Mouse (Mus musculus) hindbrain, embryonic 11.5 days (tissue): ENCODE data around the gene Necap2. TPM values are rescaled to one million over a fixed set of nuclear protein-coding genes. Genes with fewer than 3 reads are reported as not detected.

Source experiments
- ATAC-seq: fragments of 200-750 bp; cut with Nextera tagmentation; 2 replicates; pipeline ENCODE4 v1.8.0; 2017; ENCODE audit warnings: mild to moderate bottlenecking, moderate TSS enrichment, moderate library complexity; ENCODE audit not compliant: low FRiP score
- DNase-seq: peaks from one replicate; pipeline ENCODE4 v3.0.0-alpha.2; 2015; ENCODE audit warnings: low spot score
- H3K27ac ChIP-seq: fragments of 300-500 bp; sonication (generic); 2 replicates; pipeline ENCODE4 v1.5.1; 2014; ENCODE audit warnings: mild to moderate bottlenecking, low read depth, low read length
- H3K27me3 ChIP-seq: fragments of 300-500 bp; sonication (generic); 2 replicates; pipeline ENCODE4 v1.6.1; 2014; ENCODE audit warnings: mild to moderate bottlenecking, low read length, moderate library complexity, mixed read lengths; ENCODE audit not compliant: control insufficient read depth, insufficient read depth
- H3K36me3 ChIP-seq: fragments of 300-500 bp; sonication (generic); 2 replicates; pipeline ENCODE4 v1.6.1; 2014; ENCODE audit warnings: mild to moderate bottlenecking, low read length, moderate library complexity, mixed read lengths; ENCODE audit not compliant: control insufficient read depth, insufficient read depth
- H3K4me1 ChIP-seq: fragments of 300-500 bp; sonication (generic); replicated peaks from 2 replicates; pipeline ENCODE4 v1.6.1; 2014; ENCODE audit warnings: low read length, mixed read lengths; ENCODE audit not compliant: control insufficient read depth, insufficient read depth
- H3K4me2 ChIP-seq: fragments of 300-500 bp; sonication (generic); replicated peaks from 2 replicates; pipeline ENCODE4 v1.6.1; 2014; ENCODE audit warnings: mild to moderate bottlenecking, low read depth, low read length
- H3K4me3 ChIP-seq: fragments of 300-500 bp; sonication (generic); 2 replicates; pipeline ENCODE4 v1.5.1; 2014; ENCODE audit warnings: low read depth, low read length
- H3K9ac ChIP-seq: fragments of 300-500 bp; sonication (generic); 2 replicates; pipeline ENCODE4 v1.6.1; 2014; ENCODE audit warnings: low read depth, low read length
- H3K9me3 ChIP-seq: fragments of 300-500 bp; sonication (generic); 2 replicates; pipeline ENCODE4 v1.6.1; 2016; ENCODE audit warnings: low read length; ENCODE audit not compliant: control insufficient read depth
- WGBS: fragments of 180-500 bp; shearing (Covaris S2); extraction: QIAGEN DNeasy Blood & Tissue Kit; methylation state at CpG from one replicate; pipeline ENCODE4 v1.1.7; 2014; 5-methylcytosine and 5-hydroxymethylcytosine counted together
- polyA plus RNA-seq: library from polyadenylated mRNA; unstranded; fragments of >200 nt; fragmentation: Nextera tagmentation; extraction: Ambion mirVana; gene quantifications from 2 replicates; pipeline ENCODE4 v1.2.1, GENCODE M21; 2014

The Necap2 gene
- polyA plus RNA-seq, 1 experiment from 2014 or later, result 50.8 TPM

DNA sequence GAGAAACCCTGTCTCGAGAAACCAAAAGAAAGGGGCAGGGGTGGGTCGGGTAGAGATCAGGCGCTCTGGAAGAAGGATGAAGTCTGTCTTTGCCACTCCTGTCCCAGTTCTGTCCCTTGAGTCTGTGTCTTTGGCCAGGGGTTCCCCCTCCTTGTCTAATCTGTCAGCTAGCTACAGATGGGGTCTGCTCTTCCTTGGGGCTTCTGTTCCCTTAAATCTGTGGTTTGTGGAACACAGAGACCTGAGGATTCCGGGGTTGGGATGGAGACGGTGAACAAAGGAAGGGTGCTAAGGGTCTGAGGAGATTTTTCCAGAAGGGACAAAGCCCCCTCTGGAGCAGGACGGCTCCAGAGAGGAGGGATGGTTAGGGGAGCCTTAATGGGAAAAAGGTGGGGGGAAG lies 9.9 kb upstream of the Necap2 start, which contains the start of gene Spata21:
TSS of gene Spata21 (plus strand) at position 301 of the 400 bp plus-strand sequence.
- Histone ChIP-seq H3K9ac (no peak within 1 kb of the TSS), H3K4me2 (no peak within 1 kb of the TSS), H3K36me3 (no peaks in the 10 kb centered on the region), H3K4me3 (no peak within 1 kb of the TSS), H3K27me3 (no peaks in the 10 kb centered on the region), H3K27ac (no peak within 1 kb of the TSS), H3K4me1 (no peaks in the 10 kb centered on the region), H3K9me3 (no peaks in the 10 kb centered on the region)
- 81% methylated on average over 6 of the region's 6 CpGs for WGBS
- no peak for ATAC-seq
- no peak for DNase-seq

GRCm38 (mm10) chr4:141086862-141087261 lies 8.7 kb upstream of the Necap2 start:
- 76% methylated on average over 10 of the region's 10 CpGs for WGBS
- H3K9me3 ChIP-seq, result no peaks in the 10 kb centered on the region
- H3K36me3 ChIP-seq, result no peaks in the 10 kb centered on the region

DNA sequence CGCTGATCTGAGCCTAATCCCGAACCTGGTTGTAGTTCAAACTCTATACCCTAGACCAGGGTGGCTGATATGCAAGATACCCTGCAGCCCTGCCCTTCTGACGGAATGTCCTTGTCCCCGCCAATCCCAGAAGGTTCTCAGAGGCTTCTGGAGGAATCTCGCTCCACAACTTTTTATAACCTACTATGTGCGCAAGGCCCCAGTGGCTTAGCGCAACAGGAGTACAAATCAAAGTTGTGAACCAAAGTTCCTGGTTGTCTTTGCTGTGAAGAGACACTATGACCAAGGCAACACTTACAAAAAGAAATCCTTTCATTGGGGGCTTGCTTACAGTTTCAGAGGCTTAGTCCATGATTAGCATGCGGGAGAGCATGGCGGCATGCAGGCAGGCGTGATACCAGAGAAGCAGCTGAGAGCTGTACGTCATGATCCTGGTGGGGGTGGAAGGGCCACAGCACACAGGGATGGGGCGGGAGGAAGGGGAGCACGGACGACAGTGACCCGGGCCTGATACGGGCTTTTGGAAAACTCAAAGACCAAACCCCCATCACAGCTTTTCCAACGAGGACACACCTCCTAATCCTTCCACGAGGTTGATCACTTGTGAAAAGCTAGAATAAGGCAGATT lies 467 bp upstream of the Necap2 start:
- 0 out of 2 replicates have a peak, but pooled peaks cover 5% of the 10 kb centered on the region for H3K4me1 ChIP-seq
- H3K36me3 ChIP-seq, result no peaks in the 10 kb centered on the region
- no peak overlapping the region for H3K9ac ChIP-seq
- 0 out of 2 replicates have a peak overlapping the region, but pooled peaks have one; percentile 6 for H3K4me3 ChIP-seq
- ATAC-seq (peak; percentile 54; the same call in 1 of the 2 replicates), DNase-seq (no peak)
- H3K4me2 ChIP-seq, result no peak overlapping the region
- no peak overlapping the region for H3K27ac ChIP-seq
- 74% methylated on average over 18 of the region's 18 CpGs for WGBS
- no peaks in the 10 kb centered on the region for H3K9me3 ChIP-seq
- H3K27me3 ChIP-seq, result no peaks in the 10 kb centered on the region

More at GRCm38 (mm10) chr4:141086862-141087261, 8.7 kb upstream of the Necap2 start:
- ATAC-seq (no peak), DNase-seq (no peak)
- Histone ChIP-seq H3K4me2 (no peak overlapping the region), H3K4me3 (no peak overlapping the region), H3K9ac (no peak overlapping the region), H3K4me1 (no peaks in the 10 kb centered on the region), H3K27me3 (no peaks in the 10 kb centered on the region), H3K27ac (no peak overlapping the region)

DNA sequence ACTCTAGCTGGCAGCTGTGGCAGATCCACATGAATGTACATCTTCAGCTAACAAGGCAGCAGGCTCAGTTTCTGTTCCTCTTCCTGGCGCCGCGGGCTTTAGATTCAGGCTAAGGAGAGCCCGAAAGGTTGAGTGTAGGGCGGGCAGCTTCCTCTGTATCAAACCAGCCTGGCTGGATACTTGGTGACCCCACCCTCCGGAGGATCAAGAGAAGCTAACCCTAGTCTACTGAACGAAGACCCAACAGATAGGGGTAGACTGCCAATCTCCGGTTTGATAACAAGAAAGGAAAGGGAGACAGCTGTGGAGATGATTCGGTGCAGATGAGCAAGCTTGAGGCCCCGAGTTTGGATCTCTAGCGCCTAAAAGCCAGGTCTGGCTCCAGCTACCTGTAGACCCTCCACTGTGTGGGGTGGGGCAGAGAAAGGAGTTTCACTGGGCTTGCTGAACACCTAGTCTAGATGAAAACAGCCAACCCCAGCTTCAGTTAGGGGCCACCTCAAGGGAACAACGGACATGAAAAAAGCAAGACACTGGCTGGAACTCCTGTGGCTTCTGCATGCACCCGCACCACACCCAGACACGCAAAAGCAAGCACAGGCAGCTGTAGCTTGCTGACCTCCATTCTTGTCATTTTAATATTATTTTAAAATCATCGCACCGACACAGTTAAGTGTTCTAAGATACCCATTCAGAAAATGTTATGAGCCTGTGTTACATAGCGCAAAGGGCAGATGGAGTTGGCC lies 1.2 kb downstream of the Necap2 start:
- Histone ChIP-seq H3K4me3 (peak overlapping the region; percentile 78), H3K9ac (peak overlapping the region; percentile 80), H3K27me3 (no peaks in the 10 kb centered on the region), H3K9me3 (no peaks in the 10 kb centered on the region), H3K27ac (no peak overlapping the region), H3K4me1 (0 out of 2 replicates have a peak, but pooled peaks cover 5% of the 10 kb centered on the region), H3K36me3 (no peaks in the 10 kb centered on the region), H3K4me2 (peak overlapping the region; percentile 64)
- ATAC-seq (no peak), DNase-seq (no peak)
- 81% methylated on average over 17 of the region's 17 CpGs for WGBS

GRCm38 (mm10) chr4:141074109-141074508 lies 4.0 kb downstream of the Necap2 start:
- H3K4me3 ChIP-seq, result no peak overlapping the region
- no peaks in the 10 kb centered on the region for H3K36me3 ChIP-seq
- 98% methylated on average over 4 of the region's 4 CpGs for whole genome bisulfite sequencing
- 0 out of 2 replicates have a peak, but pooled peaks cover 5% of the 10 kb centered on the region for H3K4me1 ChIP-seq
- ATAC-seq, result no peak
- no peak for DNase-seq
- no peak overlapping the region for H3K9ac ChIP-seq
- H3K4me2 ChIP-seq, result no peak overlapping the region
- H3K27me3 ChIP-seq, result no peaks in the 10 kb centered on the region
- no peak overlapping the region for H3K27ac ChIP-seq
- no peaks in the 10 kb centered on the region for H3K9me3 ChIP-seq

- WGBS, result 96% methylated on average over 9 of the region's 9 CpGs
- no peak overlapping the region for H3K27ac ChIP-seq
- no peak overlapping the region for H3K4me2 ChIP-seq
- H3K4me3 ChIP-seq, result no peak overlapping the region
- ATAC-seq, result no peak
- no peaks in the 10 kb centered on the region for H3K27me3 ChIP-seq
- H3K9ac ChIP-seq, result no peak overlapping the region
- peaks cover 4% of the 10 kb centered on the region; the same call in 1 of the 2 replicates for H3K36me3 ChIP-seq
- H3K4me1 ChIP-seq, result 0 out of 2 replicates have a peak, but pooled peaks cover 5% of the 10 kb centered on the region
- H3K9me3 ChIP-seq, result no peaks in the 10 kb centered on the region
- no peak for DNase-seq
Measured at GRCm38 (mm10) chr4:141073661-141074060, 4.5 kb downstream of the Necap2 start.

DNA sequence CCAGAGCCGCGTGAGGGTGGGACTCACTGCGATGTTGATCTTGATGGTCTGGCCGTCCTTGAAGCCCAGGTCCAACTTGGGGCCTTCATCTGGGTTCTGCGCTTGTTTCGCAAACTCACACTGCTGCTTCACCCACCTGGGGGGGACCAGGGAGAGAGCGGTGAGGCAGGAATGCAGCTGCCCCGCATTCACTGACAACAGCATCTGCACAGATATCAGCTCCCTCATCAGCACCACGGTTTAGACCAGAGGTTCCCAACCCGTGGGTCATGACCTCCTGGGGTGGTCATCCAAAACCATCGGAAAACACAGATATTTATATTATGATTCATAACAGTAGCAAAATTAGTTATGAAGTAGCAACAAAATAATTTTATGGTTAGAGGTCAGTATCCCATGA lies 5.7 kb downstream of the Necap2 start:
- ATAC-seq (no peak), DNase-seq (no peak)
- Histone ChIP-seq H3K27me3 (no peaks in the 10 kb centered on the region), H3K36me3 (peaks cover 6% of the 10 kb centered on the region), H3K4me3 (no peak overlapping the region), H3K4me2 (no peak overlapping the region), H3K27ac (no peak overlapping the region), H3K4me1 (0 out of 2 replicates have a peak, but pooled peaks cover 5% of the 10 kb centered on the region), H3K9ac (no peak overlapping the region), H3K9me3 (no peaks in the 10 kb centered on the region)
- 88% methylated on average over 11 of the region's 11 CpGs for WGBS

DNA sequence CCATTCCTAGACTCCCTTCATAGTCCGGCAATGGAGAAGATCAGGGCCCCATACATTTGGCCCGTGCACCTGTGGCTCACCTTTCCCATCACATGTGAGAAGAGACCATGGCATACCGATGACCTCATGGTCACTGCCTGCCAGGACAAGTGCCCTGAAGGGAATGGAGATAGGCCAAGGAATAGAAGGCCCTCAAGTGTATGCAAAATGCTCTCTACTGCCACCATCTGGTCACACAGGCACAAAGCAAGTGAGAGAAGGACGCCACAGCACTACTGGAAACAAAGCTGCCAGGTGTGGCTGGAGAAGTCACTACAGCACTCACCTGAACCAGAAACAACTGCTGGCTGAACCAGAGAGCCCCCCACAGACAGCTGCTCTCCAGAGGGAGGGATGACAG lies 8.4 kb downstream of the Necap2 start:
- DNase-seq, result peak; percentile 76
- H3K27ac ChIP-seq, result no peak overlapping the region
- H3K4me3 ChIP-seq, result no peak overlapping the region
- ATAC-seq, result peak; percentile 31; the same call in 1 of the 2 replicates
- WGBS, result 65% methylated on average over 4 of the region's 4 CpGs
- H3K27me3 ChIP-seq, result no peaks in the 10 kb centered on the region
- H3K9ac ChIP-seq, result no peak overlapping the region
- H3K36me3 ChIP-seq, result peaks cover 12% of the 10 kb centered on the region
- no peaks in the 10 kb centered on the region for H3K4me1 ChIP-seq
- no peak overlapping the region for H3K4me2 ChIP-seq
- no peaks in the 10 kb centered on the region for H3K9me3 ChIP-seq
